Mouse (Mus musculus) kidney, postnatal 0 days (tissue): ENCODE results near the gene Tnfrsf11a. TPM values are rescaled to one million over a fixed set of nuclear protein-coding genes. Genes with fewer than 3 reads are reported as not detected.

ENCODE experiments used
- ATAC-seq: fragments of 200-750 bp; cut with Nextera tagmentation; replicated peaks from 2 replicates; pipeline ENCODE4 v1.8.0; 2017; ENCODE audit warnings: low read depth, moderate number of reproducible peaks, moderate TSS enrichment, moderate library complexity; ENCODE audit not compliant: low FRiP score
- DNase-seq: peaks from one replicate; pipeline ENCODE4 v3.0.0-alpha.2; 2016; ENCODE audit warnings: low spot score
- H3K27ac ChIP-seq: fragments of 300-500 bp; sonication (generic); 2 replicates; pipeline ENCODE4 v1.5.1; 2014; ENCODE audit warnings: mild to moderate bottlenecking
- H3K27me3 ChIP-seq: fragments of 300-500 bp; sonication (generic); 2 replicates; pipeline ENCODE4 v1.6.1; 2014; ENCODE audit warnings: low read length, mixed read lengths; ENCODE audit not compliant: insufficient read depth
- H3K36me3 ChIP-seq: fragments of 300-500 bp; sonication (generic); 2 replicates; pipeline ENCODE4 v1.6.1; 2014; ENCODE audit warnings: low read length, mixed read lengths; ENCODE audit not compliant: insufficient read depth
- H3K4me1 ChIP-seq: fragments of 300-500 bp; sonication (generic); replicated peaks from 2 replicates; pipeline ENCODE4 v1.6.1; 2014; ENCODE audit warnings: antibody characterized with exemption, low read length, mixed read lengths; ENCODE audit not compliant: insufficient read depth
- H3K4me2 ChIP-seq: fragments of 300-500 bp; sonication (generic); 2 replicates; pipeline ENCODE4 v1.6.1; 2014; ENCODE audit warnings: mild to moderate bottlenecking, low read length, moderate library complexity, mixed read lengths
- H3K4me3 ChIP-seq: fragments of 300-500 bp; sonication (generic); replicated peaks from 2 replicates; pipeline ENCODE4 v1.5.1; 2014; ENCODE audit warnings: low read depth, low read length
- H3K9ac ChIP-seq: fragments of 300-500 bp; sonication (generic); 2 replicates; pipeline ENCODE4 v1.6.1; 2014; ENCODE audit warnings: low read depth, low read length
- H3K9me3 ChIP-seq: fragments of 300-500 bp; sonication (generic); replicated peaks from 2 replicates; pipeline ENCODE4 v1.6.1; 2016; ENCODE audit warnings: low read length, inconsistent platforms, mixed read lengths
- CTCF ChIP-seq: IDR thresholded peaks from 2 replicates; pipeline ENCODE4 v1.5.1; 2016; ENCODE audit warnings: antibody characterized with exemption, low read depth, mild to moderate bottlenecking, moderate library complexity
- WGBS: fragments of 180-500 bp; shearing (Covaris S2); extraction: QIAGEN DNeasy Blood & Tissue Kit; methylation state at CpG from one replicate; pipeline ENCODE4 v1.1.7; 2014; 5-methylcytosine and 5-hydroxymethylcytosine counted together
- polyA plus RNA-seq: library from polyadenylated mRNA; unstranded; fragments of >200 nt; fragmentation: Nextera tagmentation; extraction: Ambion mirVana; gene quantifications from 2 replicates; pipeline ENCODE4 v1.2.1, GENCODE M21; 2015

Gene Tnfrsf11a
- polyA plus RNA-seq, 1 experiment from 2014 or later: 2.4 TPM

DNA sequence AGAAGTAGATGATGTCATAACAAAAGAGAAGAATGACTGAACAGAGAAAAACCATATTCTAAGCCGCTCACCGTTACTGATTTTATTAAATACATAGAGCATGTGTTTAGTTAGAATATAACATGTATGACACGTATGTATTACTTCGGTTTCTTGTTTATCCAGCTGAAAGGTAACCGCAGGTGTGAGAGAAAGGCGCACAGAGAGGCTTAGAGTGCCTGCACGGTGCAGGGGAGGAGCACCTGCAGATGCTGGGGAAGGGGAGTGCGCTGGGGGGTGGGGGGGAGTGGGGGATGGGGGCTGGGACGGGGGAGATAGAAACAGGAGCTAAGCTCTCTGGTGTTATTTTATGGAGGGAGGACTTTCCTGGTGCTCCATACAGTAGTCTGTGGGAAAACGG lies 62.4 kb downstream of the Tnfrsf11a start:
- peak overlapping the region; percentile 50; the same call in 1 of the 2 replicates for H3K4me2 ChIP-seq
- no peaks in the 10 kb centered on the region for H3K36me3 ChIP-seq
- no peaks in the 10 kb centered on the region for H3K27me3 ChIP-seq
- no peak overlapping the region for H3K4me3 ChIP-seq
- H3K4me1 ChIP-seq: peaks cover 8% of the 10 kb centered on the region; the same call in 1 of the 2 replicates
- H3K27ac ChIP-seq: no peak overlapping the region
- DNase-seq: no peak
- no peaks in the 10 kb centered on the region for H3K9me3 ChIP-seq
- no peak overlapping the region for H3K9ac ChIP-seq
- no peak for ATAC-seq
- TF ChIP-seq CTCF: no peak
- 25% methylated on average over 10 of the region's 10 CpGs for WGBS

DNA sequence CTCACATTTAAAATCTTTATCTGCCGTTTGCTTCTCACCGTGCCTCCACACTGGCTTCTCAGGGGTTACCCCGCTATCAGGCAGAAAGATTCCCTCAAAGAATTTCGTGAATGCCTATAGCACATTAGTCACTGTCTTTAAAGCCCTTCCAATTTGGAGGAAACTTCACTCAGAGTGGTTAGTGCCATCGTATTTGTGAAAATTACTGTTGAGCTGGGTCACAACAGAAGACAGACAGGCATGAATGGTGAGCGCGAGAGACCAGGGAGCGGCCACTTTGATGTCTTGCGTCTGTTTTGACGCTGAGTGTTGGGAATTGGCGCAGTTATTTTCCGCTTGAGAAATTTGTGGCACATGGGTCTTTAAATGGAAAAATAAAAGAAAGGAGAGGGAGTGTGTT lies 62.9 kb downstream of the Tnfrsf11a start:
- Histone ChIP-seq H3K27me3 (no peaks in the 10 kb centered on the region), H3K9me3 (no peaks in the 10 kb centered on the region), H3K4me1 (peaks cover 8% of the 10 kb centered on the region; the same call in 1 of the 2 replicates), H3K36me3 (no peaks in the 10 kb centered on the region), H3K9ac (no peak overlapping the region), H3K4me3 (0 out of 2 replicates have a peak overlapping the region, but pooled peaks have one; percentile 1), H3K4me2 (peak overlapping the region; percentile 50), H3K27ac (no peak overlapping the region)
- WGBS: 3% methylated on average over 12 of the region's 12 CpGs
- ATAC-seq (no peak), DNase-seq (peak; percentile 49)
- TF ChIP-seq CTCF: no peak

- H3K27me3 ChIP-seq: no peaks in the 10 kb centered on the region
- H3K4me3 ChIP-seq: peak overlapping the region; percentile 21; the same call in 1 of the 2 replicates
- DNase-seq (peak; percentile 25), ATAC-seq (0 out of 2 replicates have a peak, but pooled peaks have one; percentile 40)
- H3K9me3 ChIP-seq: no peaks in the 10 kb centered on the region
- WGBS: 11% methylated on average over 2 of the region's 2 CpGs
- H3K4me2 ChIP-seq: peak overlapping the region; percentile 50
- peaks cover 8% of the 10 kb centered on the region; the same call in 1 of the 2 replicates for H3K4me1 ChIP-seq
- no peak for TF ChIP-seq CTCF
- H3K27ac ChIP-seq: no peak overlapping the region
- no peak overlapping the region for H3K9ac ChIP-seq
- no peaks in the 10 kb centered on the region for H3K36me3 ChIP-seq
Observed at GRCm38 (mm10) chr1:105843856-105844255, 63.3 kb downstream of the Tnfrsf11a start.

DNA sequence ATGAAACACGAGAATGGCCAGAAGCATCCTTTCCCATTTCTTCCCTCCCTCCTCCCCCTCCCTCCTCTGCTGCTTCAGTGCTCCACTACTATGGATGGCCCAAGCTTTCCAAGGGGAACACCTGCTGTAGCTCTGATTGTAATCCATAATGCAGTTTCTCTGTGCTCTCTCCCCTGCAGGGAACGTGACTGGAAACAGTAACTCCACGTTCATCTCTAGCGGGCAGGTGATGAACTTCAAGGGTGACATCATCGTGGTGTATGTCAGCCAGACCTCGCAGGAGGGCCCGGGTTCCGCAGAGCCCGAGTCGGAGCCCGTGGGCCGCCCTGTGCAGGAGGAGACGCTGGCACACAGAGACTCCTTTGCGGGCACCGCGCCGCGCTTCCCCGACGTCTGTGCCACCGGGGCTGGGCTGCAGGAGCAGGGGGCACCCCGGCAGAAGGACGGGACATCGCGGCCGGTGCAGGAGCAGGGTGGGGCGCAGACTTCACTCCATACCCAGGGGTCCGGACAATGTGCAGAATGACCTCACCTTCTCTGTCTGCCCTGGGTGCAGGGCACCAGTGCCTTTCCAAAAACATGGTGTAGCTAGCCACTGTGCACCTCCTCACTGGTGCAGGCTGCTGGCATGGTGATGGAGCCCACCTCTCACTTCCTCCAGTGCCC lies 64.0 kb downstream of the Tnfrsf11a start:
- ATAC-seq: peak; percentile 74
- peak overlapping the region; percentile 50 for H3K4me2 ChIP-seq

DNA sequence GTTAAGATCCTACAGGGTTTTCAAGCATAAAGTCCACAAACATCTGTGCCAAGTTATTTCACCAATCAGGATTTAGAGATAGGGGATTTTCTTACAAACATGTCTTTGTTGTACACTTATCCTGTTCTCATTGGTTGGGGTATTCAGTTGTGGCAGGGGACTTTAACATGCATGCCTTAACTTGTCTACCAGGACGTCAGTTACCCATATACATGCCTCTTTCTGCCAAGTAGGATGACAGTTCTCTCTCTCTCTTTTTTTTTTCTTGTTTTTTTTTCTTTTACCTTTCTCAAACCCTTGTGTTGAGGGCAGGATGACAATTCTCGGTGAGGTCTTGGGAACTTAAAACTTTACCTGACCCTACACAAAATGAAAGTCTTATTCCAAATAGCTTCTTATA lies 65.9 kb downstream of the Tnfrsf11a start:
- Histone ChIP-seq H3K36me3 (no peaks in the 10 kb centered on the region), H3K9me3 (no peaks in the 10 kb centered on the region), H3K27ac (no peak overlapping the region), H3K4me2 (no peak overlapping the region), H3K4me3 (no peak overlapping the region), H3K27me3 (no peaks in the 10 kb centered on the region), H3K4me1 (peaks cover 8% of the 10 kb centered on the region; the same call in 1 of the 2 replicates), H3K9ac (no peak overlapping the region)
- WGBS: 81% methylated on average over 2 of the region's 2 CpGs
- ATAC-seq (no peak), DNase-seq (no peak)
- TF ChIP-seq CTCF: no peak

More for the DNA sequence above, 64.0 kb downstream of the Tnfrsf11a start:
- no peak for TF ChIP-seq CTCF
- Histone ChIP-seq H3K27ac (no peak overlapping the region), H3K9me3 (no peaks in the 10 kb centered on the region), H3K4me1 (peaks cover 8% of the 10 kb centered on the region; the same call in 1 of the 2 replicates), H3K9ac (no peak overlapping the region), H3K36me3 (no peaks in the 10 kb centered on the region), H3K27me3 (no peaks in the 10 kb centered on the region), H3K4me3 (peak overlapping the region; percentile 21)
- DNase-seq: no peak
- 10% methylated on average over 28 of the region's 28 CpGs for WGBS

GRCm38 (mm10) chr1:105848806-105849205 lies 68.3 kb downstream of the Tnfrsf11a start:
- ATAC-seq (no peak), DNase-seq (no peak)
- 82% methylated on average over 8 of the region's 8 CpGs for WGBS
- H3K9ac ChIP-seq: no peak overlapping the region
- H3K27ac ChIP-seq: no peak overlapping the region
- no peak overlapping the region for H3K4me3 ChIP-seq
- H3K4me2 ChIP-seq: no peak overlapping the region
- H3K27me3 ChIP-seq: no peaks in the 10 kb centered on the region
- H3K4me1 ChIP-seq: peaks cover 8% of the 10 kb centered on the region; the same call in 1 of the 2 replicates
- TF ChIP-seq CTCF: no peak
- H3K9me3 ChIP-seq: no peaks in the 10 kb centered on the region
- H3K36me3 ChIP-seq: no peaks in the 10 kb centered on the region
